Mouse (Mus musculus) embryonic facial prominence, embryonic 13.5 days (tissue): Measurements from ENCODE around the gene B2m. TPM values are rescaled to one million over a fixed set of nuclear protein-coding genes. Genes with fewer than 3 reads are reported as not detected.
A peak's percentile ranks its signal among the peaks of the same experiment; 100 is the strongest.
"Not testable (repeated sequence)": the region's sequence is repeated elsewhere in the genome, so short reads cannot be mapped to it uniquely, and the experiment has no call there.

Experiments
- ATAC-seq: fragments of 200-750 bp; cut with Nextera tagmentation; 2 replicates; pipeline ENCODE4 v1.8.0; 2017; ENCODE audit warnings: low read depth; ENCODE audit not compliant: insufficient number of reproducible peaks, insufficient read depth, low FRiP score, low TSS enrichment
- H3K27ac ChIP-seq: fragments of 300-500 bp; sonication (generic); 2 replicates; pipeline ENCODE4 v1.5.1; 2015; ENCODE audit warnings: moderate library complexity, mild to moderate bottlenecking, inconsistent platforms
- H3K27me3 ChIP-seq: fragments of 300-500 bp; sonication (generic); 2 replicates; pipeline ENCODE4 v1.6.1; 2015; ENCODE audit warnings: mild to moderate bottlenecking, inconsistent platforms
- H3K36me3 ChIP-seq: fragments of 300-500 bp; sonication (generic); 2 replicates; pipeline ENCODE4 v1.6.1; 2015; ENCODE audit warnings: mild to moderate bottlenecking, inconsistent platforms
- H3K4me1 ChIP-seq: fragments of 300-500 bp; sonication (generic); 2 replicates; pipeline ENCODE4 v1.6.1; 2015; ENCODE audit warnings: inconsistent platforms
- H3K4me2 ChIP-seq: fragments of 300-500 bp; sonication (generic); 2 replicates; pipeline ENCODE4 v1.6.1; 2015; ENCODE audit warnings: moderate library complexity, mild to moderate bottlenecking, inconsistent platforms
- H3K4me3 ChIP-seq: fragments of 300-500 bp; sonication (generic); 2 replicates; pipeline ENCODE4 v1.5.1; 2015; ENCODE audit warnings: mild to moderate bottlenecking, inconsistent platforms
- H3K9ac ChIP-seq: fragments of 300-500 bp; sonication (generic); 2 replicates; pipeline ENCODE4 v1.6.1; 2015; ENCODE audit warnings: mild to moderate bottlenecking, inconsistent platforms
- H3K9me3 ChIP-seq: fragments of 300-500 bp; sonication (generic); 2 replicates; pipeline ENCODE4 v1.6.1; 2016; ENCODE audit warnings: inconsistent platforms
- WGBS: fragments of 180-500 bp; shearing (Covaris S2); methylation state at CpG from one replicate; pipeline ENCODE4 v1.1.7; 2015; ENCODE audit warnings: mixed read lengths; 5-methylcytosine and 5-hydroxymethylcytosine counted together
- polyA plus RNA-seq: library from polyadenylated mRNA; unstranded; fragments of >200 nt; fragmentation: Nextera tagmentation; extraction: Ambion mirVana; gene quantifications from 2 replicates; pipeline ENCODE4 v1.2.1, GENCODE M21; 2015

B2m gene
- polyA plus RNA-seq = 239 and 303 TPM in 2 replicates

DNA sequence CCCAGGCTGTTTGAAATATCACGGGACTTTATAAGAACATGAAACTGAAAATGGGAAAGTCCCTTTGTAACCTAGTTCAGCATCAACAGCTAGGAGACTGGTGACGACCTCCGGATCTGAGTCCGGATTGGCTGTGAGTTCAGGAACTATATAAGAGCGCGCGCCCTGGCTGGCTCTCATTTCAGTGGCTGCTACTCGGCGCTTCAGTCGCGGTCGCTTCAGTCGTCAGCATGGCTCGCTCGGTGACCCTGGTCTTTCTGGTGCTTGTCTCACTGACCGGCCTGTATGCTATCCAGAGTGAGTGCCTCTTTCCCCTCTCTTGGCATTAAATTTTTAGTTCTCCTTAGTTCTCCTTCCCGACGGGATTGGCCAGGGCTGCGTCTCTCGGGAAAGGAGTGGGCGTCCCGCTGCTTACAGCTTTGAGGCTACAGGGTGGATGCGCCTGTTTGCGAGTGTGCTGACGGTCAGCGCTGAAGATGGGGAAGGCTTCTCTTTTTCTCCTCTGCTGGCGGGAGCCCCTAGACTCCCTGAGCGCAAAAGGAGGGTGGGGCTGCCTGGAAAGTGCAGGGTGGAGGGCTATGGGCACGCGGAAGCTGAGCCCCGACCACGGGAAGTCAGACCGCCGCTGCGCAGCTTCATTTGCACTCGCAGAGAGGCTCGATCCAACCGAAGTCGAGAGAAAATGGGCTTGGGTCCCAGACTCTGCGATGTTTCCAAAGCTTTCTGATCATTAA, at the start of gene B2m:
B2m (plus strand) TSS at position 179 of the 734 bp plus-strand sequence.
- Histone ChIP-seq H3K9ac (peak within 1 kb of the TSS; percentile 83), H3K4me1 (peaks cover 19% of the 10 kb centered on the region), H3K27ac (peak within 1 kb of the TSS; percentile 88), H3K36me3 (peaks cover 13% of the 10 kb centered on the region; the same call in 1 of the 2 replicates), H3K9me3 (no peaks in the 10 kb centered on the region), H3K27me3 (no peaks in the 10 kb centered on the region), H3K4me3 (peak within 1 kb of the TSS; percentile 74), H3K4me2 (peak within 1 kb of the TSS; percentile 61)
- WGBS = 0% methylated on average over 40 of the region's 40 CpGs
- ATAC-seq = peak; percentile 90

DNA sequence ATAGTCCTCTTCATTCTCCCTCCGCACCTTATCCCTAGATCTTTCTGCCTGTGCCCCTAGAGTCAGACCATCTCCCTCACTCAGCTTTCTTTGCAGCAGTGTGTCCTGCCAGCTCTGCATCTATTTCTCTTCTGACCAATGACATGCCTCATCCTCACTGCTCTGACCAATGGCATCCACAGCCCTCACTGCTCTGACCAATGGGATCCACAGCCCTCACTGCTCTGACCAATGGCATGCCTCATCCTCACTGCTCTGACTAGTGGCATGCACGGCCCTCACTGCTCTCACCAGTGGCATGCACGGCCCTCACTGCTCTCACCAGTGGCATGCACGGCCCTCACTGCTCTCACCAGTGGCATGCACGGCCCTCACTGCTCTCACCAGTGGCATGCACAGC, 49.8 kb upstream of the B2m start:
- H3K9ac ChIP-seq, H3K9me3 ChIP-seq, ATAC-seq, H3K4me1 ChIP-seq, H3K4me2 ChIP-seq, H3K4me3 ChIP-seq, H3K27me3 ChIP-seq, H3K27ac ChIP-seq: not testable (repeated sequence)
- WGBS = 79% methylated on average over 5 of the region's 5 CpGs
- peaks cover 71% of the 10 kb centered on the region for H3K36me3 ChIP-seq

DNA sequence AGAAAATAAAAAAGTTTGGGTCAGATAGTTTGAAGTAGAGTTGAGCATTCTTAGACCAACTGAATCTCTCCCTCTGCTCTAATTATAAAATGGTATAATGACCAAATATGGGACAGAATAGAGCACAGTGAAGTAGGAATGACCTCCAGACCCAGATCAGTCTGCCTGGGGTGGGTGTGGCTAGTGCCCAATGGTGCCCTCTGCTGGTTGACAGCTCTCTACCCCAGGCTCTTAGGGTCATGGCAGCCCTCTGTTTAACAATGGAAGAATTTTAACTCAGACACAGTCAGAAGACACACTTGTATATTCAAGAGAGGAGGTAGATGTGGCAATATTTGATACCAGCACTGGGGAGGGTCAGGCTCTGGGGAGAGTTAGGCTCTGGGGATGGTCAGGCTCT, 45.4 kb upstream of the B2m start:
- no peak overlapping the region for H3K4me2 ChIP-seq
- H3K9ac ChIP-seq = no peak overlapping the region
- no peak for ATAC-seq
- H3K4me3 ChIP-seq = no peak overlapping the region
- H3K4me1 ChIP-seq = no peaks in the 10 kb centered on the region
- no peaks in the 10 kb centered on the region for H3K27me3 ChIP-seq
- H3K27ac ChIP-seq = no peak overlapping the region
- peaks cover 67% of the 10 kb centered on the region for H3K36me3 ChIP-seq
- H3K9me3 ChIP-seq = no peaks in the 10 kb centered on the region

DNA sequence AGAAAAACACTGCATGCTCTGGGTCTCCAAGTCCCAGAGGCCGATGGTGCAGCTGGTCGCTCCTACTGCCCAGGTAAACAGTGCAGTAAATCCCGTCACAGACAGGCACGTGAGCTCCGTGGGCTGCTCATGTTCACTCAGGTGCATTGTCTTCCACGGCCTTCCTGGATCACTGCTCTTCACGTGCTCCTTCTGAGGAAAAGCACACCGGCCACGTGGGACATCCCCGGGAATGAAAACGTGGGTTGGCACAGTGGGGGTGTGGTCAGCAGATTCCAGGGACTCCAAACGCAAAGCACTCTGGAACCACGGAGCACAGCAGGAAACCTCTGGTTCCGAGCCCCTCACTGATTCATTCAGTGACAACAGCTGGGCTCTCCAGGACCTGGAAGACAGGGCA, 39.4 kb upstream of the B2m start:
- Histone ChIP-seq H3K27me3 (no peaks in the 10 kb centered on the region), H3K9ac (no peak overlapping the region), H3K27ac (no peak overlapping the region), H3K4me2 (no peak overlapping the region), H3K9me3 (no peaks in the 10 kb centered on the region), H3K4me3 (no peak overlapping the region), H3K4me1 (no peaks in the 10 kb centered on the region), H3K36me3 (peaks cover 49% of the 10 kb centered on the region)
- ATAC-seq = no peak
- WGBS = 86% methylated on average over 14 of the region's 14 CpGs

DNA sequence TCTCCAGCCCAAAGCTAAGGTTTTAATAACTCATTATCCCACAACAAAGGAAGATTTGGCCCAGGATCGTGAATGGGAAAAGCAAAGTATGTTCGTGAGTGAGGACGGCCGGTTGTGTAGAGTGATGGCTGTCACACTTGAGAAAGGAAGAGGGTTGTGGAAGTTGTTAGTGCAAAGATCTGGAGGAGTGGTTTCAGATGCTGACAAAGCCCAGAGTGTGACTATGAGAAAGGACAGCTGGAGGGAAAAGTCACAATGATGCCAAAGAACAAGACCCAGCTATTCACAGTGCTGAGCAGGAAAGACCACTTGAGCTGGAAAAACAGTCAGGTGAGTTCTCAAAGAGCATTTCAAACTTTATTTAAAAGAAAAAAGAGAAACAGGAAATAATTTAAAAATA, 37.8 kb upstream of the B2m start:
- H3K4me3 ChIP-seq = no peak overlapping the region
- no peak overlapping the region for H3K9ac ChIP-seq
- no peaks in the 10 kb centered on the region for H3K4me1 ChIP-seq
- H3K27ac ChIP-seq = no peak overlapping the region
- no peak overlapping the region for H3K4me2 ChIP-seq
- 78% methylated on average over 4 of the region's 4 CpGs for WGBS
- H3K27me3 ChIP-seq = no peaks in the 10 kb centered on the region
- H3K36me3 ChIP-seq = peaks cover 53% of the 10 kb centered on the region
- no peak for ATAC-seq
- no peaks in the 10 kb centered on the region for H3K9me3 ChIP-seq

DNA sequence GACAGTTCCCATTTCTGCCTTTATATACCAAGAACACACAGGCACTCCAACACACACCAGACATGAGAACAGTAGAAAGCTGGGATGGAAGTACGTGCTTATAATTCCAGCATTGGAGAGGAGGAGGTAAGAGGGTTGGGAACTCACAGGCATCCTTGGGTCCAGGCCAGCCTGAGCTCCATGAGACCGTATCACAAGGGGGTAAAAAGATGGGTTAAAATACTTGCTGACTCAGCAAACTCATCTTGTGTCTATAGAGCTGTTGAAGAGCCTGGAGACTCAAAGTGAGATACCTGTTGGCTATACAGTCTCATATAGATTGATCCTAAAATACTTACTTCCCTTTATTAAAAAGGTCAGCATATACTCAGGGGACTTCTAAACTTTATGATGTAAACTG, 30.6 kb upstream of the B2m start:
- no peak for ATAC-seq
- Histone ChIP-seq H3K9me3 (no peaks in the 10 kb centered on the region), H3K4me1 (peaks cover 10% of the 10 kb centered on the region), H3K27me3 (no peaks in the 10 kb centered on the region), H3K4me2 (peak overlapping the region; percentile 65), H3K36me3 (peaks cover 22% of the 10 kb centered on the region), H3K9ac (no peak overlapping the region), H3K4me3 (peak overlapping the region; percentile 87), H3K27ac (no peak overlapping the region)
- 92% methylated on average over 2 of the region's 2 CpGs for WGBS

DNA sequence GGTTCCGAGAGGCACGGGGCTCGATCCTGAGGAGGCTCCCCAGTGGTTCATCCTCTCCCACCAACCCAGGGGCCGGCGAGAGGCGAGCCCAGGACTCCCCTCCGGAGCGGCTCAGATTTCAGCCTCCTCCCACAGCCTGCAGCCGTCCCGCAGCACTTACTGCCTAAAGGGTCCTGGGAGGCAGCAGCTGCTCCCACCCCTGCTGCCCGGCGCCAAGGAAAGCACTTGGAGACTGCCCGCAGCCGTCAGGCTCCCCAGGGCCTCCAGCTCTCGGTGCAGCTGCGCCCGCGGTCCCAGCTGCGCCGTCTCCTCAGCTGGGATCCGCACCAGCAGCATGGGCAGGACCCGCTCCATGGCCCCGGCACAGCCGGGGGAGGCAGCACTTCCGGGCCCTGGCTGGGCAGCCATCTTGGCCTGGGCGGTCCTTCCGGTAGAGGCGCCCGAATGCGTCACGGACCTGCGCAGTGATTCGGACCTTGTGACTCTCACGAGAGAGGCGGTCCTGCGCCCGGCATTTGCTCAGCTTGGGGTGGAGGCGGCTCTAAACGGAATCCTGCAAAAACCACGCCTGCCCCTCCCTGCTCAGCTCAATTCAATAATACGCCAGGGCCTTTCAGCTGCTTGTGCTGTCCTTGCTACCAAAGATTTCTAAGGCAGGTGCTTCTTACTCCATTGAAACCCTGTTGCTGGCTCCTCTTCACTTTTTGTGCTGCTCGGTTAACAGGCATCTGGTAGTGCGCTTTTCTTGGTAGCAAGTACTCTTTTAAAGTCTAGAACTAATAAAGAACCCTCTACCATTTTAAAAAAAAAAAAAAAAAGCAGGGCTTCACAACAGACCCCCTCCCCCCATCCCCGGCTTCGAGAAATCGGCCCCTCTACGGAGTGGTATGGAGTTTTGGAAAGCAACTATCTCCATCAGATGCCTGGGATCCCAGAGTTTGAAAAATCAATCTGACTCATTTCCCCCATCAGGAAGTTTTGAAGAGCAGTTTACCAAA, 29.2 kb upstream of the B2m start, which contains the start of gene Spg11:
Spg11 (minus strand) TSS at position 426 of the 998 bp plus-strand sequence.
- Histone ChIP-seq H3K27ac (peak within 1 kb of the TSS; percentile 99), H3K4me2 (peak within 1 kb of the TSS; percentile 65), H3K36me3 (peaks cover 15% of the 10 kb centered on the region), H3K27me3 (no peaks in the 10 kb centered on the region), H3K9ac (peak within 1 kb of the TSS; percentile 95), H3K9me3 (no peaks in the 10 kb centered on the region), H3K4me3 (peak within 1 kb of the TSS; percentile 87), H3K4me1 (peaks cover 10% of the 10 kb centered on the region)
- under 1% methylated on average over 47 of the region's 47 CpGs for WGBS
- ATAC-seq = peak; percentile 99

DNA sequence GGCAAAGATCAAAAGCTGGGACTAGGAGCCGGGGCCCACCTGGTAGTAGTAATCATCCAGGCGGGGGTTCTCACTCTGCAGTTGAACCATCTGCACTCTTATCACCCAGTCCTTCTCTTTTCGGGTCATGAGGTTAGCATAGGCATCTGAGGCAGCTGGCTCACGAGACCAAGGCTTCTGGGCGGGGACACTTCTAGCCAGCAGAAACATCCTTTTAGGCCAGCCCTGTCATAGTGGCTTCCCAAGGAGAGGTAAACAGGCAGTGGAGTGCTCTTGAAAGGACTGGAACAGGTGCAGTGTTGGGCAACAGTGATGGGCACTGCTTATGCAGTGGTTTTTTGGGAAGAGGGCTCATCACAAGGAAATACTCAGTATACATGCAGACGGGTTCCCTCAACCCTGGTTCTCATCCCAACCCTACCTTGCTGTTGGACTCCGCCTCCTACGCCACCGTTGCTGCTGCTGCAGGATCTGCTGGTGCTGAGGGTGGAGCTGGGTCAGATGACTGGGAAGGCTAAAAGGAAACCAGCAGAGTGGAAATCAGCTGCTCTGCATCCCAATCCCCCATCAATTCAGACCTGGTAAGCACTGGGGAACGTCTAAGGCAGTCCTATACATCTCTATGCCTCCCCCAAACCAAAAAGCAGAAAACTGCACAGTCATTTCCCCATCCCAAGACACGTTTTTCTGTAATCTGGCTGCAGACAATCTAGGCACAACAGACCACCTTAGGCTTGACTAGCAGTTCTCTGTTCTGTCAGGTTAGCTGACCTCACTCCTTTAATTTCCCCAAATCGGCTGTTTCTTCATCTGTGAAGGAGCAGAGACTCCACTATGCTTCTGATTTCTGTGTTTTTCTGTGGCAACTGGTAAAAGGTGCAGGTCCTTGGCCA, 21.6 kb upstream of the B2m start:
- 48% methylated on average over 12 of the region's 12 CpGs for WGBS
- no peak overlapping the region for H3K4me3 ChIP-seq

DNA sequence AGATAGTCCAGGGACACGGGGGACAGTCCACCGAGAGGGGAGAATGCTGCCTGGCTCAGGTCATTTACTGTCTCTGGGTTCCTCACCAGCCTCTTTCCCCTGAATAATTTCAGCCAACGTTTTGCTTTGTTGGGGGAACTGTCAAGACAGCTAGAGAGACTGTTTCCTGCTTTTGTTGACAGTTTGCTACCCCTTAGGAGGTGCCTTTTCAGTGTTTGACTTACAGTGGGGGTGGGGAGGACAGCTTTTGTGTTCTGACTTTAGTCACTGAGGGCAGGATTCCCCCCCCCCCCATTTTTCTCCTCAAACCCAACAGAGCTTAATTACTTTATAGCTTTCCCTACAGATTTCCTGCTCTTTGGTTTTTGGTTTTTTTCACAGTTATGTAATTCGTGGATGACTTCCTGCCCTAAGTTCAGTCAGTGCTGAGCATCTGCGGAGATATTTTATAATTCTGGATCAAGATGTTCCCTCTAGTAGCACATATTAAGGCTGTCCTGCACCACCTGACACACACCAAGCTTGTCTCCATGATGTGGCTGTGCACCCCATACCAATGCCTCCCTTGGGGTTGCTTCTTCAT, 20.6 kb upstream of the B2m start:
- Histone ChIP-seq H3K4me2 (no peak overlapping the region), H3K27ac (no peak overlapping the region), H3K36me3 (no peaks in the 10 kb centered on the region), H3K27me3 (no peaks in the 10 kb centered on the region), H3K4me1 (no peaks in the 10 kb centered on the region), H3K9ac (no peak overlapping the region), H3K9me3 (no peaks in the 10 kb centered on the region), H3K4me3 (no peak overlapping the region)
- ATAC-seq = no peak
- WGBS = 42% methylated on average over 5 of the region's 5 CpGs

More for the DNA sequence above, 21.6 kb upstream of the B2m start:
- H3K27ac ChIP-seq = no peak overlapping the region
- no peak overlapping the region for H3K9ac ChIP-seq
- no peak overlapping the region for H3K4me2 ChIP-seq
- H3K9me3 ChIP-seq = no peaks in the 10 kb centered on the region
- H3K27me3 ChIP-seq = no peaks in the 10 kb centered on the region
- no peaks in the 10 kb centered on the region for H3K36me3 ChIP-seq
- H3K4me1 ChIP-seq = no peaks in the 10 kb centered on the region
- no peak for ATAC-seq

DNA sequence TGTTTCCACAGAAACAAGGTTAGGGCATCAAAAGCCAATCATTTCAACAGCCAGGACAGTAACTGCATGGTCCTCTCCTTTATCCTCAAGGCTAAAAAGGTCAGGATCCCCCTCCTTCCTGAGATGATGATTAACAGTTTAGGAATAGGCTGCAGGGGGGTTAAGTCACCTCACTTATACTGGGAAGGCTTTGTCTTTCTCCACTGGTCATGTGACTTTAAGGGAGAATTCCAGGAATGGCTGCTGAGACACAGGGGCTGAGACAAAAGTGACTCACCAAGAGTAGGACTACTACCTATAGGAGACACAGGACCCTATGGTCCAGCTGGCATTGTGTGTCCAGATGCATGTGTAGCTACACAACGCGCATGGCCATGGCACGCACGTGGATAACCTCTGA, 19.9 kb upstream of the B2m start:
- 93% methylated on average over 4 of the region's 4 CpGs for WGBS
- no peaks in the 10 kb centered on the region for H3K36me3 ChIP-seq

DNA sequence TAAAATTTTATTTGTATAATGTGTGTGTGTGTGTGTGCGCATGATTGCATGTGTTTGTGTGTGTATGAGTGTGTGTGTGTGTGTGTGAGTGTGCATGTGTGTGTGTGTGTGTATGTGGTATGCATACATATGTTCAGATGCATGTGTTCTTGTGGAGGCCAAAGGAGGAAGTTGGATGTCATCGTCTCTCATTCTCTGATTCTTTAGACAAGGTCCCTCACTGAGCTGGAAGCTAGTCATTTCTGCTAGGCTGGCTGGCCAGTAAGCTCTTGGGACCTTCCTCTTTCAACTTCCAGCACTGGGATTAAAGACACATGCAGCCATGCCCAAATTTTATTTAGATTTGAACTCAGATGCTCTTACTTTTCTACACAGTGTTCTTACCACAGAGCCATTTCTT, 15.4 kb upstream of the B2m start:
- ATAC-seq = no peak
- no peak overlapping the region for H3K4me2 ChIP-seq
- H3K4me1 ChIP-seq = no peaks in the 10 kb centered on the region
- H3K27me3 ChIP-seq = no peaks in the 10 kb centered on the region
- WGBS = 89% methylated on average over 2 of the region's 2 CpGs
- no peak overlapping the region for H3K9ac ChIP-seq
- no peaks in the 10 kb centered on the region for H3K9me3 ChIP-seq
- no peaks in the 10 kb centered on the region for H3K36me3 ChIP-seq
- H3K27ac ChIP-seq = no peak overlapping the region
- no peak overlapping the region for H3K4me3 ChIP-seq

More for the DNA sequence above, 19.9 kb upstream of the B2m start:
- Histone ChIP-seq H3K9ac (no peak overlapping the region), H3K9me3 (no peaks in the 10 kb centered on the region), H3K4me1 (no peaks in the 10 kb centered on the region), H3K4me3 (no peak overlapping the region), H3K27ac (no peak overlapping the region), H3K27me3 (no peaks in the 10 kb centered on the region), H3K4me2 (no peak overlapping the region)
- no peak for ATAC-seq
